Mouse (Mus musculus) B cell, adult 2 months (primary cell): ENCODE results near the gene Ncf2.
A peak's percentile ranks its signal among the peaks of the same experiment; 100 is the strongest.
"Not testable (repeated sequence)": the region's sequence is repeated elsewhere in the genome, so short reads cannot be mapped to it uniquely, and the experiment has no call there.

Experiments
- DNase-seq, 2 experiments: peaks; one replicate each; pipeline ENCODE4 v3.0.0; 2022

The Ncf2 gene

GRCm38 (mm10) chr1:152799897-152800296, at the start of gene Ncf2:
Gene Ncf2 (plus strand): TSS chr1:152800194.
- no peak for DNase-seq

DNA sequence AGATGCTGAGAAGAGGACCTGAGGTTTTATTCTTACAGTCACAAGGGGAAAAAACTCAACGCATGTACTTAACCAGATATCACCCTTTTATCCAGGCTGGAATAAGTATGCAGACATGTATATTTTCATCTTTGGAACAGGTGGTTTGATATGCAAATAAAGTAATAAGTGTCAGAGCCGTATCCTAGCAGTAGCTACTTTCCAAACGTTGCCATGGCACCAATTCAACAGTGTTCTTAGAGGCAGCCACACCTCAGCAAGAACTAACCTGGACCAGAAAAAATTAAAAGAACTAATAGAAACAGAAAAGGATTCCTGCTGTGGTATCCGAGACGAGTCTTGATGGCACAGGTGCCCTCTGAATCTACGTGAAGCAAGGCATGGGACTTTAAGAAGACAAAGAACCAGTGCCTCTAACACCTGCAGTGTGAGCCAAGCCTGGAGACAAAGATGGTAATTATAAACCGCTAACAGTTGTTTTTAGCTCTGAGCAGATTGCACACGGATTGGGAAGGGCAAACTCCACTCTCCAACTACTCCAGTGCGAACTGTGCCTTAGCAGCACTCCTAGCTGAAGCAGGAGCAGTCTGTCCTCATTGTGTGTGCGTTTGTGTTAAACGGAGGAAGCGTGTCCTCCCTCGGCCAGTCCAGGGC, 49.6 kb upstream of the Ncf2 start, which contains the start of gene Apobec4:
Gene Apobec4, plus strand, starts transcription at position 240 of the 654 bp plus-strand sequence.
- no peak for DNase-seq

DNA sequence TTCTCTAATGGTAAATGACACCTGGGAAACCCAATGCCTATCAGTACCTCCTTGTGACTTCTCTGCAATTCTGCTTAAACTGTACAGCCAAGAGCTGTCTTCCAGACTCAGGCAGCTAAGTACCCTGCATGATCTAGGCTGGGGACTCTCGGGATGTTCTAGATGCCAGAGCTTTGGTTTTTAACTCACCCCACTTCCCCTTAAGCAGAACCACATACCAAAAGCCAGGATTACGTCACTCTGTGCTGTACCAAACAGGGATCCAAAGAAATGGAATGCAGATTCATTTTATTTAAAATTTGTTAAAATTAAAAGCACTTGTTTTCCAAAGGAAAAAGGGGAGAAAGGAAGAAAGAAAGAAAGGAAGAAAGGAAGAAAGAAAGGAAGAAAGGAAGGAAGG, 38.2 kb upstream of the Ncf2 start:
- DNase-seq, result no peak

GRCm38 (mm10) chr1:152766032-152766772, 33.8 kb upstream of the Ncf2 start, which contains the start of the genes Rgl1 and Arpc5:
Gene Rgl1 (minus strand): TSS chr1:152766351.
Gene Arpc5 (plus strand): TSS chr1:152766542.
- DNase-seq, result peak; percentile 98 to 99

- DNase-seq, result peak in 1 of 2 experiments; percentile 47
Measured at GRCm38 (mm10) chr1:152766804-152767748, 32.9 kb upstream of the Ncf2 start.

- DNase-seq, result peak; percentile 90 to 94
Measured at GRCm38 (mm10) chr1:152767749-152768488, 32.1 kb upstream of the Ncf2 start.

- DNase-seq, result no peak
Measured at GRCm38 (mm10) chr1:152771016-152771415, 29.0 kb upstream of the Ncf2 start.

- DNase-seq, result not testable (repeated sequence)
Measured at GRCm38 (mm10) chr1:152774601-152775000, 25.4 kb upstream of the Ncf2 start.

DNA sequence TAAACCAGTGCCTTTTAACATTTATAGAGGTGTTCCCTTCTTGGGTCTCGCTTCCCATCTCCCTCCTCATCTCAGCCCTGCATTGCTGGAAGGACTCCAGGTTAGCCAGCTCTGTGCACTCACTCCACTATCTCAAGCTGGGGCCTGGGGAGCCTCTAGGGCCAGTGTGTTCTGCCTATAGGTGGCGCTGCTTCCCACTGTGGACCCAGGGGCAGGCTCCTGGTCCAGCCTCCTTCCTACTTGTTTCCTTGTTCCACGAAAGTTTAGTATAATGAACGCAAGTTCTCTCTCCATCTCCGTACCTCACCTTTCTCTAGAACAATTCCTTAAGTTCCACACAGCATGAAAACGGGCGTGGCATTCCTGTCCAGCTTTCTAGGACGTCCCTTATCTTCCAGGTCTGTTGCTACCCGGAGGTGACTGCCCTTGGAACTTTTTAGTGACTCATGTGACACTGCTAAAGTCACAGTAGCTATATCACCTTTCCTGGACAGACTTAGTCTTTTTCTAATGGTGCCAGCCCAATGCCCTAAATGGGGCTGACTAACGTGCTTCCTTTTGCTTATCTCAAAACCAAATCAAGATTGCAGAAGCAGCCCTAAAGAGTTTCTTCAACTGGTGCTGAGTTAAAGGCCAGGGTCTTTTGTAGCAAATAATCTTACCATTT, 20.8 kb upstream of the Ncf2 start:
- DNase-seq, result peak; percentile 80

DNA sequence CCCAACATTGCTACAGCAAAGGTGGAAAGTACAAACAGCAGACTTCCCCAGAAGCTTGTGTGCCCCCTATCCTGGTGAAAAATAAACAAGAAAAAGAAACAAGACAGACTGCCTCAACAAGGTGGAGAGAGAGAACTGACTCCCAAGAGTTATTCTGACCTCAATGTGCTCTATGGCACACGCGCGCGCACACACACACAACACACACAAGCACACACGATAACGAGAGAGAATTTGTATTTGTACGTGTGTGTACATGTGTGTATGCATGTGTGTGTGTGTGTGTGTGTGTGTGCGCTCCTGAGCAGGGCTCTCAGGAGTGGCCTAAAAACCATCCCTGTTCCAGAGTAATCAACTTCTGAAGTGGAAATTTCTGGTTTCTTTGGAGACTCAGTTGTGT, 15.4 kb upstream of the Ncf2 start:
- DNase-seq, result no peak

DNA sequence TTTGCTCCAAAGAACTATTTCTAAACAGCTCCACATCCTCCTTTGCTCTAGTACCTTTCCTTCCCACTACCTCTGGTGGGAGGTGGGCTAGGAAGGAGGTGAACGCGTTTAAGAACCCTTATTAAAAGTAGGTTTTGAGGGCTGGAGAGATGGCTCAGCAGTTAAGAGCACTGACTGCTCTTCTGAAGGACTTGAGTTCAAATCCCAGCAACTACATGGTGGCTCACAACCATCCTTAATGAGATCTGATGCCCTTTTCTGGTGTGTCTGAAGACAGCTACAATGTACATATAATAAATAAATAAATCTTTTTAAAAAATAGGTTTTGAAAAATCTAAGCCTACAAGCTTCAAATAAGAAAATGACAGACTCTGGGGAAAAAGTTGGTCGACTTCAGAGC, 14.5 kb upstream of the Ncf2 start:
- not testable (repeated sequence) for DNase-seq

- no peak for DNase-seq
Measured at GRCm38 (mm10) chr1:152786953-152787352, 13.0 kb upstream of the Ncf2 start.

- no peak for DNase-seq
Measured at GRCm38 (mm10) chr1:152788121-152788660, 11.8 kb upstream of the Ncf2 start.

- peak; percentile 72 to 75 for DNase-seq
Measured at GRCm38 (mm10) chr1:152790254-152790653, 9.7 kb upstream of the Ncf2 start.

- DNase-seq, result no peak
Measured at GRCm38 (mm10) chr1:152790821-152791220, 9.2 kb upstream of the Ncf2 start.

- DNase-seq, result no peak
Measured at GRCm38 (mm10) chr1:152791269-152791668, 8.7 kb upstream of the Ncf2 start.

DNA sequence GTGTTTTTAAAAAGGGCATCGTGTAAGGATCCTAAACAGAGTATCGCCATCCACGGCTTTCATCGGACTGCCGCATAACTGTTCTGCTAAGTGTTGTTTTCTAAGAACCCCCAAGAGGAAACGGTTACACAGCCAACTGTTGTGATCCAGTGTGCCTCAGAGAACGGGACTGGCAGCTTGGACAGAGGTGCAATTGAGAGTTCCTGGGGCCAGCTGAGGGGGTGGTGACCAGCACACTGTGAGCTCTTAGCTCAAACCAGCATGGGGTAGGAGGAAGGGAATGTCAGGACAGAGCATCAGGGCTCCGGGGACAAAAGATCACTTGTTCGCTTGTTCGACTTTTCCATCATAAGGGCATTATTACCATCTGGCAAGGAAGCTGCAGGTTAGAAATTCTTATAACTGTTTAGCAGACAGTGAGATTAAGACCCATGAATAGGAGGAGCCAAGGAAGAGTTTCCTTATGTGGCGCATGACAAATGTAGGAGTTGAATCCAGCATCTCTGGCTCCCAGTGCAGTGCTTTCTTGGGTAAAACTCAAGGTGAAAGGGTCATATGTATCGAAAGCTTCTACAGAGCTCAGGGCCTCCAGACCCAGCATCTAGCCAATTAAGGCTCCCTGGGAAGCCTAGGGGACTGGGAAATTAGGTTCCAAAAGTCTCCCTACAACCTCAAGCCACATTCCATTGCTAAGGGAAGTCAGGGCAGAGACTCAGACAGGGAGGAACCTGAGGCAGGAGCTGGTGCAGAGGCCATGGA, 7.1 kb upstream of the Ncf2 start:
- DNase-seq, result no peak

- DNase-seq, result no peak
Measured at GRCm38 (mm10) chr1:152793495-152794130, 6.4 kb upstream of the Ncf2 start.

- no peak for DNase-seq
Measured at GRCm38 (mm10) chr1:152795688-152796255, 4.2 kb upstream of the Ncf2 start.
